Mouse (Mus musculus) cerebellum, adult 11 months (tissue): Measurements from ENCODE around the gene Nadk2.
A peak's percentile ranks its signal among the peaks of the same experiment; 100 is the strongest.

Source experiments
- DNase-seq: peaks from one replicate; pipeline ENCODE4 v3.0.0; 2022

The Nadk2 gene

GRCm38 (mm10) chr15:9088683-9089072 is 17.6 kb downstream of the Nadk2 start:
- no peak for DNase-seq

GRCm38 (mm10) chr15:9089136-9089720 is 18.2 kb downstream of the Nadk2 start:
- no peak for DNase-seq

GRCm38 (mm10) chr15:9090662-9091061 is 19.6 kb downstream of the Nadk2 start:
- DNase-seq: no peak

GRCm38 (mm10) chr15:9093598-9094365 is 22.7 kb downstream of the Nadk2 start:
- no peak for DNase-seq

GRCm38 (mm10) chr15:9094366-9094750 is 23.3 kb downstream of the Nadk2 start:
- DNase-seq: peak; percentile 21

GRCm38 (mm10) chr15:9096865-9097264 is 25.8 kb downstream of the Nadk2 start:
- DNase-seq: no peak

GRCm38 (mm10) chr15:9100446-9101077 is 29.5 kb downstream of the Nadk2 start:
- DNase-seq: no peak

GRCm38 (mm10) chr15:9106303-9107074 is 35.4 kb downstream of the Nadk2 start:
- DNase-seq: no peak

- DNase-seq: no peak
These were observed 39.7 kb downstream of the Nadk2 start for GRCm38 (mm10) chr15:9110526-9111347.

- no peak for DNase-seq
These were observed 40.6 kb downstream of the Nadk2 start for GRCm38 (mm10) chr15:9111648-9112047.

- no peak for DNase-seq
These were observed 42.5 kb downstream of the Nadk2 start for GRCm38 (mm10) chr15:9113556-9113955.

GRCm38 (mm10) chr15:9114131-9114530 is 43.1 kb downstream of the Nadk2 start:
- DNase-seq: no peak

- DNase-seq: no peak
These were observed 43.5 kb downstream of the Nadk2 start for GRCm38 (mm10) chr15:9114599-9114998.

- DNase-seq: no peak
These were observed 47.8 kb downstream of the Nadk2 start for GRCm38 (mm10) chr15:9118852-9119251.

GRCm38 (mm10) chr15:9120081-9120480 is 49.0 kb downstream of the Nadk2 start:
- DNase-seq: peak; percentile 33

GRCm38 (mm10) chr15:9122989-9123388 is 51.9 kb downstream of the Nadk2 start:
- DNase-seq: no peak

- DNase-seq: no peak
These were observed 53.8 kb downstream of the Nadk2 start for GRCm38 (mm10) chr15:9124856-9125255.

GRCm38 (mm10) chr15:9127051-9127791 is 56.2 kb downstream of the Nadk2 start:
- no peak for DNase-seq

- no peak for DNase-seq
These were observed 59.9 kb downstream of the Nadk2 start for GRCm38 (mm10) chr15:9130772-9131498.

GRCm38 (mm10) chr15:9131499-9131888 is 60.4 kb downstream of the Nadk2 start:
- no peak for DNase-seq
